Mouse (Mus musculus) adrenal gland, adult 2 months (tissue): Measurements from ENCODE around the gene Efcab5. TPM values are rescaled to one million over a fixed set of nuclear protein-coding genes. Genes with fewer than 3 reads are reported as not detected.
"Not testable (repeated sequence)": the region's sequence is repeated elsewhere in the genome, so short reads cannot be mapped to it uniquely, and the experiment has no call there.

Experiments
- DNase-seq: peaks from one replicate; pipeline ENCODE4 v3.0.0; 2021
- microRNA-seq, 2 experiments: library from miRNA; unstranded; fragments of <30 nt; microRNA quantifications; one replicate each; pipeline ENCODE4 v1.2.0; 2021
- polyA plus RNA-seq: library from polyadenylated mRNA; depleted of rRNA; stranded (reverse); fragments of >200 nt; gene quantifications from 2 replicates; pipeline ENCODE4 v1.2.3, GENCODE M21; 2012; rRNA removed
- total RNA-seq, 2 experiments: library from RNA; stranded (reverse); gene quantifications; 2 replicates each; pipeline ENCODE4 v1.2.3; 2021

The Efcab5 gene
- total and polyA plus RNA-seq, 3 experiments: 0.08 to 0.66 (median 0.20) TPM

DNA sequence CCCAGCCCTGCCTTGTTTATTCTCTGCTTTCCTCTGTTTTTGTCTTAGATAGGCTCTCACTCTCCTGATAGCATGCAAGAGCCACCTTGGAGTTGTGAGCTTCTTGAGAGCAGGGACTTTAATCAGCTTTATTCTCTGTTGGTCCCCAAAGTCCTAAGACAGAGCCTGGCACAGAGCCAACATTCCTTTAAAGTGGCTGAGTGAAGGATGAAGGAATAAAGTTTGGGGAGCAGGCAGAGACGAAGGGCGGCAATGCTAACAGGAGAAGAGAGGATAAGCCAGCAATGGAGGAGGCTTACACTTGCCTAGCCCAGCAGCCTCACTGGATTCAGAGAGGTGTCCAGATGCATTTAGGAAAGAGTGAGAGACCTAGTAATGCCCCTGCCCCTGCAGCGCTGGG lies 92.2 kb downstream of the Efcab5 start:
- no peak for DNase-seq

DNA sequence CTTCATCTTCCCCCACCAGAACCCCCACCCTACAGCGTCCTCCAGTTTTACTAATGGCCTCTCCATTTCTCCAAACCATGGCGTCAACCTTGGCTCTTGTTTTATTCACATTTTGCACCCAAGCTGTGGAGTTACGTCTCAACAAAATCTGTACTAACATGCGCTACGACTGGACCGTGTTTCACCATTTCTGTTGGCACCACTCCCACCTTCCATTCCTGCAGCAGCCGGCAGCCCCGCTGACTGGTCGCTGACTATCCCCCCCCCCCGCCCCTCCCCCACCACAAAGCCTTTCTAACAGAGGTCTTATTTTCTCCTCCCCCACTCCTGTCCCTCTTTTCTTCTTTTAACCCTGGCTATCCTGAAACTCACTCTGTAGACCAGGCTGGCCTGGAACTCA lies 93.6 kb downstream of the Efcab5 start:
- no peak for DNase-seq

GRCm38 (mm10) chr11:77094136-77094535 lies 94.6 kb downstream of the Efcab5 start:
- no peak for DNase-seq

DNA sequence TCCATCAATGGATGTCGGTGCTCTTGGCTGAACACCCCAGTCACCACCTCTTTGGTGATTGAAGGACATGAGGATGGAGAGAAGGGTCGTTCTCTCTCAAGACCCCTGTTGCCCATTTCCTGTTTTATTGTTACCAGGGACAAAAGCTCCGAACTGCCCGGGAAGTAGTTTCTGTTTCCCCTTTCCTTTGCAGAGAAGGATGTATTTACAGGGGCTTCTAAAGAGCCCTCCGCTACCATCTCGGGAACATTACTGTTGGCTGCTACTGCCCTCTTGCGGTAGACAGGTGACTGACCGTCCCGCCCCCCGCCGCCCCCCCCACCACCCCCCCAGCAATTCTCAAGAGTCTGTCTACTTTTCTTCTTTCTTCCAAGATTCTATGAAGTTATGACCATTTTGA lies 95.6 kb downstream of the Efcab5 start:
- DNase-seq: peak; percentile 32

GRCm38 (mm10) chr11:77089162-77089561 lies 99.6 kb downstream of the Efcab5 start:
- no peak for DNase-seq

GRCm38 (mm10) chr11:77087004-77087403 lies 101.8 kb downstream of the Efcab5 start:
- DNase-seq: no peak

- DNase-seq: no peak
These were observed 104.6 kb downstream of the Efcab5 start for GRCm38 (mm10) chr11:77084001-77084682.

GRCm38 (mm10) chr11:77079361-77079760 lies 109.4 kb downstream of the Efcab5 start:
- DNase-seq: no peak

DNA sequence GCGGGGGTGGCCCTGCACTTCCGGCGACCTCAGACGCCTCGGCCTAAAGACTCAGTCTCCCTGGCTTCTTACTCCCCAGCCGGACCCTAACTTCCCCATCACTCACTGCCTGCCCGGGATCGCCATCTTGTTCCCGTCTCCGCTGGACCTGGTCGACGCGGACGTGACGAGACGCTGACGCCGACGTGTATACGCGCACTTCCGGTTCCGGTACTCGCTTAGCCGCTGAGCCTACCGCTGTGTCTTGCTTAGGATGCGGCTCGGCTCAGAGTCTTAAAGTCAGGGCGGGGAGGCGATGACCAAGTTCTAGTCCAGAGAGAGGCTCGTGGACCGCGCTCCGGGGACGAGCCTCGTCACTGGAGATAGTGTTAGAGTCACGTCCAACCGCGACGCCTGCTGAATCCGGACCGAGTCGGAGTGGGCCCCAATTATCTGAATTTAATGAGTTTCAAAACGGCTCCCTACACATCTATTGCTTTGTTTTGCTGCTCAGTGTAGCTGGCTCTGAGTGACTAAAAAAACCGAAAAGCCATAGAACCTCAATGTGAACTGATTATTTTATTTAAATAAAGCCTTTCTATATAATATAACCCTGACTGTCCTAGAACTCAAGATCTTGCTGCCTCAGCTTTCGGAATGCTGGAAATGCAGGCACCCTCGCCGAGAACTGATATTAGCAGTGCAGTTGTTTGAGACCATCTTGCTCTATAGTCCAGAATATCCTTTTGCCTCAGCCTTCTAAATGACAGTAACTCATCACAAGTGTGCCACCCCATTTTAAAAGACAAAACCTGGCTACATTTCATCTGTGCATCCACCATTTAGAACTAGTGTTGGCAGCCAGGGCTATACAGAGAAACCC lies 110.3 kb downstream of the Efcab5 start, which contains the start of gene Nsrp1:
Nsrp1 (minus strand) TSS at position 163 of the 862 bp plus-strand sequence.
- DNase-seq: peak; percentile 94

- DNase-seq: no peak
These were observed 111.0 kb downstream of the Efcab5 start for GRCm38 (mm10) chr11:77077792-77078191.

GRCm38 (mm10) chr11:77077331-77077730 lies 111.4 kb downstream of the Efcab5 start:
- not testable (repeated sequence) for DNase-seq

- DNase-seq: no peak
These were observed 118.0 kb downstream of the Efcab5 start for GRCm38 (mm10) chr11:77070721-77071120.

DNA sequence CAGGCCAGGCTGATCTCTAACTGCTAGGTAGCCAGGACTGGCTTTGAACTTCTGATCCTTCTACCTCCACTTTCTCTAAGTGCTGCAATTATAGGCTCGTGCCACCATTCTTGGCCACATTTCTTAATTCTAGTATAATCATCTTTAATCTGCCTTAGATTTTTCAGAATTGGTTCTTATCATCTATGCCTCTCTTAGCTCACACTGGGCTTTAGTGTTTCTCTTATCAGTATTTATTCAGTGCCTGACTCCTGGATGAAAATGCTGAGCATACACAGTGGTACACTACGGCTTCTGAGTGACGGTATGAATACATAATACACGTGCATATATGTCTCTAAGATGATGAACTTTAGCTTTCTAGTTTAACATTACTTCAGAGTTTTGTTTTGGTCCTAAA lies 119.9 kb downstream of the Efcab5 start:
- DNase-seq: no peak

DNA sequence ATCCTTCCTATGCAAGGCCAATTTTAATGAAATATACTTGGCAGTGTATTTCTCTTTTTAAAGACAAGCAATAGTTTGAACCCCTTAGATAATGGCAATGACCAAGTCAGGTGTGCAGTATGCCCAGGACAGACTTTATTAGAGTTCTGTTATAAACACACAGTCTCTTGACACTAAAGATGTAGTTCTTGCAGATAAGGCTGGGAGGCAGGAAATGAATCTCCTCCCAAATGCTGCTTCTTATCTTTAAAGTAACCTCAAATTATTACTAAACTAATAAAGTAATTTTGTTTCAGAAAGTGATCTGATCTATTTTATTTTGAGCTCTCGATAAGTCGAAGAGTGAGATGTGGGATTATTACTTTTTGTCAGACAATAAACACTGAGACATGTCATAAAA lies 125.4 kb downstream of the Efcab5 start:
- no peak for DNase-seq

GRCm38 (mm10) chr11:77061951-77062350 lies 126.8 kb downstream of the Efcab5 start:
- no peak for DNase-seq

DNA sequence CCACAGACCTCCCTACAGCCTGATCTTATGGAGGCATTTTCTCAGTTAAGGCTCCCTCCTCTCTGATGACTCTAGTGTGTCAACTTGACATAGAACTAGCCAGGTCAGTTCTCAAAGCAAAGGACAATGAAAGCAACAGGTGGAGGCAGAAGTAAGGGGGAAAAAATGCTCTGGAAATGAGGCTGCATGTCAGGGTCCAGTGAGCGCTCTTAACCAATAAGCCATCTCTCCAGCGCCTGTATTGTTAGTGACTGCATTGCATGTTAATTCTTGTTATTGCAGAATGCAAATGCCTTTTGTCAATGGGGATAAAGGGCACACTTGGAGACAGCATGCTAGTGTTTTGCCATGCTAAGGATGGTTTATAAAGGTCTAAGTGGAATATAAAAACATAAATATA lies 146.0 kb downstream of the Efcab5 start:
- no peak for DNase-seq

- DNase-seq: no peak
These were observed 146.9 kb downstream of the Efcab5 start for GRCm38 (mm10) chr11:77041891-77042290.

Small RNA genes lying within 50 kb of the gene (microRNA-seq; reads per million reads assigned to microRNA genes)
- gene Mir423: 3,066 to 4,255 reads per million in 2 experiments

Other genes starting within 250 kb of the Efcab5 start
- 10 to 100 TPM; 46.6 to 50.2 TPM for gene Slc6a4, start 190.4 kb downstream of the Efcab5 start, total RNA-seq
- gene Slc6a4, start 190.4 kb downstream of the Efcab5 start, polyA plus RNA-seq: 15.9 and 18.3 TPM in 2 replicates
- gene Nsrp1, start 110.5 kb downstream of the Efcab5 start, total RNA-seq: 10 to 100 TPM; 20.0 to 28.1 TPM
- 0.15 and 0.29 TPM in 2 replicates for gene Nsrp1, start 110.5 kb downstream of the Efcab5 start, polyA plus RNA-seq
- 10 to 100 TPM; 18.3 to 18.9 TPM for gene Ssh2, start 27.3 kb upstream of the Efcab5 start, total RNA-seq
- gene Ssh2, start 27.3 kb upstream of the Efcab5 start, polyA plus RNA-seq: 4.1 and 4.2 TPM in 2 replicates